Mouse (Mus musculus) stomach, embryonic 14.5 days (tissue): ENCODE measurements around the gene Sytl3. TPM values are rescaled to one million over a fixed set of nuclear protein-coding genes. Genes with fewer than 3 reads are reported as not detected.
"Not testable (repeated sequence)": the region's sequence is repeated elsewhere in the genome, so short reads cannot be mapped to it uniquely, and the experiment has no call there.

Experiments used
- ATAC-seq: fragments of 200-750 bp; cut with Nextera tagmentation; 2 replicates; pipeline ENCODE4 v1.8.0; 2017; ENCODE audit warnings: low read depth, moderate TSS enrichment; ENCODE audit not compliant: insufficient number of reproducible peaks, insufficient read depth, low FRiP score
- H3K27ac ChIP-seq: fragments of 300-500 bp; sonication (generic); 2 replicates; pipeline ENCODE4 v1.5.1; 2014; ENCODE audit warnings: mild to moderate bottlenecking, low read length, moderate library complexity, mixed read lengths
- H3K27me3 ChIP-seq: fragments of 300-500 bp; sonication (generic); 2 replicates; pipeline ENCODE4 v1.6.1; 2014; ENCODE audit warnings: low read length, control low read depth, mixed read lengths; ENCODE audit not compliant: control insufficient read depth, insufficient read depth
- H3K36me3 ChIP-seq: fragments of 300-500 bp; sonication (generic); 2 replicates; pipeline ENCODE4 v1.6.1; 2014; ENCODE audit warnings: mild to moderate bottlenecking, control low read depth, low read length, moderate library complexity, mixed read lengths; ENCODE audit not compliant: control insufficient read depth, insufficient read depth
- H3K4me1 ChIP-seq: fragments of 300-500 bp; sonication (generic); 2 replicates; pipeline ENCODE4 v1.6.1; 2014; ENCODE audit warnings: low read length, control low read depth, mixed read lengths; ENCODE audit not compliant: control insufficient read depth, insufficient read depth
- H3K4me2 ChIP-seq: fragments of 300-500 bp; sonication (generic); replicated peaks from 2 replicates; pipeline ENCODE4 v1.6.1; 2014; ENCODE audit warnings: low read depth, low read length, control low read depth
- H3K4me3 ChIP-seq: fragments of 300-500 bp; sonication (generic); 2 replicates; pipeline ENCODE4 v1.5.1; 2014; ENCODE audit warnings: low read depth, low read length, control low read depth
- H3K9ac ChIP-seq: fragments of 300-500 bp; sonication (generic); replicated peaks from 2 replicates; pipeline ENCODE4 v1.6.1; 2014; ENCODE audit warnings: low read depth, mild to moderate bottlenecking, control low read depth, low read length, moderate library complexity, mixed read lengths
- H3K9me3 ChIP-seq: fragments of 300-500 bp; sonication (generic); 2 replicates; pipeline ENCODE4 v1.6.1; 2016; ENCODE audit warnings: low read depth, low read length, control low read depth; ENCODE audit not compliant: control insufficient read depth
- WGBS: fragments of 180-500 bp; shearing (Covaris S2); extraction: QIAGEN DNeasy Blood & Tissue Kit; methylation state at CpG from one replicate; pipeline ENCODE4 v1.1.7; 2014; 5-methylcytosine and 5-hydroxymethylcytosine counted together
- polyA plus RNA-seq: library from polyadenylated mRNA; unstranded; fragments of >200 nt; fragmentation: Nextera tagmentation; extraction: Ambion mirVana; gene quantifications from 2 replicates; pipeline ENCODE4 v1.2.1, GENCODE M21; 2014

Gene Sytl3
- polyA plus RNA-seq, 1 experiment from 2014 or later: 0.90 TPM

DNA sequence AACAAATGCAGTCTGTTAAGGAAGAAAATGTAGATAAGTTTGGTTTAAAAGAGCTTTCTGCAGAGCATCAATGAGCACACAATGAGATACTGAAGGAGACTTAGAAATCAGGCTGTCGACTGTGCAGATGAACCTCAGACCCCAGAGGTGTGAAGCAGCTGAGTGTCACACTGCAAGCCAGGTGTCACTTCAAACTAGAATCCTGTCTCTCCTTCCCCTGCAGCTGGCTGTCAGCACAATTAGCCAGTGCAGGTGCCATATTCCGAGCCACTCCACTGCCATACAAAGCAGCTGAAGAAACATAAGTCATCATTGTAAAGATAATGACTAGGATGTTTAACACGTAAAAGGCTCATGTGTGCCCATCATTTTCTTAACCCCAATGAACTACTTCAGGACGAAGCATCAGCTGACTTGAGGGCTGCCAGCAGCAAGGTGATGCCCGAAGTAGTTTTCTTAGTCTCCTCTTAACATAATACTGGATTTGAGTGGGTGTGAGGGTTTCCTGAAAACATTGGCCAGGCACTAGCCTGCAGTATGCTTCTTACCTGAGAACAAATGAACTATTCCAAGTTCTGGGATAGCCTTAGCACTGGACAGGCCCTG lies 5.4 kb upstream of the Sytl3 start:
- H3K9ac ChIP-seq, H3K36me3 ChIP-seq, H3K4me1 ChIP-seq, ATAC-seq, H3K27ac ChIP-seq, H3K27me3 ChIP-seq, H3K4me2 ChIP-seq, H3K4me3 ChIP-seq, H3K9me3 ChIP-seq: not testable (repeated sequence)
- 80% methylated on average over 4 of the region's 5 CpGs for WGBS

DNA sequence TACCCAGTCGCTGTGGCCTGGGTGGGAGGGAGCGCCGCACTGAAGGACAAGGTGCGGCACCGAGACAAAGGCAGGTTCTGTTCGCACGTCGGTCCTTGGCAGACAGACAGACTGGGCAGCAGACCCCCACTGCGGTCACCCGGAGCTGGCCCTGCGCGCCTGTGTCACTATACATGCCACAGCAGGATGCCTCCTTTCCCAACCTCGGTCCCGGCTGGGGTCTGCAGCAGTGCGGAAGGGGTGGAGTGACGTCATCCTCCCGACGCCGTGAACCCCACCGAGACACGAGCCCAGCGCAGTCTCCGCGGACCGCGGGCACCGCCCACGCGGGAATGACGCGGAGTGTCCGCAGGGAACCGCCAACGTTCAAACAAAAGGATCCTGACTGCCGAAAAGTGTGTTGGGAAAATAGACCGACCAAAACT lies 3.8 kb upstream of the Sytl3 start:
- WGBS: under 1% methylated on average over 35 of the region's 36 CpGs
- not testable (repeated sequence) for H3K36me3 ChIP-seq, H3K4me1 ChIP-seq, H3K9me3 ChIP-seq, H3K27me3 ChIP-seq
- peak overlapping the region; percentile 33; the same call in 1 of the 2 replicates for H3K27ac ChIP-seq
- peak overlapping the region; percentile 33; the same call in 1 of the 2 replicates for H3K9ac ChIP-seq
- peak overlapping the region; percentile 29 for H3K4me2 ChIP-seq
- peak; percentile 81 for ATAC-seq
- peak overlapping the region; percentile 41 for H3K4me3 ChIP-seq

DNA sequence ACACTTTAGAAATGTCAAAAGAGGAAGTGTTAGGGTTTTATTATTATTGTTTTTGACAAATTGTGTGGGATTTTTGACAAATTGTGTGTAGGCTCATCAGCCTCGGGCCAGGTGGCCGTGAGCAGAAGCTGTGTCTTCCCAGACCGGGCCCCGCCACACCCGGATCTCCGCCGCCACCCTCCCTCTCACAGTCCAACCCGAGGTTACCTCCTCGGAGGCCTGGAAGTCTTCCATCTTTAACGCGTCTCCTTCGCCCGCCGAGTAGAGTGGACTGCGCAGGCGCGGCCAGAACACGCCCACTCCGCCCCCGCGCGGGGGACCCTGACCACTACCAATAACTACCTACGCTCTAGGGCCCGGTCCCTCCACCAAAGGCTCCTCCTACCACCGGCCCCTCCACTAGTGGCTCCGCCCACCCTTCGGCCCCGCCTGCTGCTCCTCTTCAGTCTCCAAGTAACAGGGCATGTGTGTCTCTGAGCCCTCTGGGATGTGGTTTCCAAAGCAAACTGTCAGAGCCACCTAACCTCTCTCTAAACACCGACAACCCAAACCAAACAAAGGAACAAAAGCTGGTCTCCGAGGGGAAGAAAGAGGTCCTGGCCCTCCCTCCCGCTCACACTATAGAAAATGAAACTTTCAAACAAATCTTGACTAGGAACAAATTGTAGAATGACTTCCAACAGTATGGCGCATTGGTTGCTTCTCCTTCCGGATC lies 3.2 kb upstream of the Sytl3 start, which contains the start of gene Dynlt1f:
Gene Dynlt1f, minus strand, starts transcription at position 334 of the 715 bp plus-strand sequence.
- H3K27me3 ChIP-seq, H3K4me1 ChIP-seq, H3K36me3 ChIP-seq, H3K9me3 ChIP-seq: not testable (repeated sequence)
- Histone ChIP-seq H3K4me3 (peak within 1 kb of the TSS; percentile 41), H3K27ac (peak within 1 kb of the TSS; percentile 33; the same call in 1 of the 2 replicates), H3K4me2 (peak within 1 kb of the TSS; percentile 29), H3K9ac (peak within 1 kb of the TSS; percentile 33; the same call in 1 of the 2 replicates)
- ATAC-seq: peak; percentile 94
- 3% methylated on average over 22 of the region's 33 CpGs for WGBS

DNA sequence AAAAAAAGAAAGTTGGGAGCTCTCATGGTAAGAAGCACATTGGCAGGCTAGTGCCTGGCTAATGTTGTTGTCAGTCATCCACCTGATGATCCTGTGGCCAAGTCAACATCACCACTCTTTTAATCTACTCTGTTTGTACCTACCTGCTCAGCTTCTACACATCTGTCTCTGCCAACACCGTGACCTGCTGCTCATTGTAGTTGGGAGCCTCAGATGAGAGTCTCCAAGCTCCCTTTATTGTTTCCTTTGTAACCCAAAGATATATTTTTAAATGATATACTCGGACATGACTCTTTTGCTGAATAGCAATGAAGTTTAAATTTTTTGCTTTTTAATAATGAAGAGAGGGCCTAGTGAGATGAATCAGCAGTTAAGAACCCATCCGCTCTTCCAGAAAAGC lies 2.4 kb upstream of the Sytl3 start:
- not testable (repeated sequence) for H3K4me3 ChIP-seq, H3K27ac ChIP-seq, H3K4me2 ChIP-seq, H3K27me3 ChIP-seq, ATAC-seq, H3K9me3 ChIP-seq, H3K36me3 ChIP-seq, H3K4me1 ChIP-seq, H3K9ac ChIP-seq
- whole genome bisulfite sequencing: 93% methylated on average over 1 of the region's 3 CpGs

DNA sequence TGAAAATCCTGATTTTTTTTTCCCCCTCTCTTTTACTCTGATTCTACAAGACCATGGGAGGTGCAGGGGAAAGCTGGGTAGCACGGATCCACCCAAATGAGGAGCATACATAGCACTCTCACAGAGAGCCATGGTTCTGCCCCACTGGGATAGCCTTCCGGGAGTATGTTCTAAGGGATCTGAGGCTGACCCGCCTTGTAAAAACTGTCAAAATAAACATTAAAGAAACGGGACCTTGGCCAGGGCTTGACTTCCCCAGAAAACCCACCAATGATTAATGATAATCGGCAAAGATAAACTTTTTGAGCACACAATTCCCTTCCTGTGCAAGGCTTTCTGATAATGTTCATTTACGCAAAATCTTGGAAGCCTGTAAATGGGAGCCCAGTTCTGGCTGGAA lies 1.7 kb downstream of the Sytl3 start:
- ATAC-seq, H3K4me1 ChIP-seq, H3K4me2 ChIP-seq, H3K9ac ChIP-seq, H3K36me3 ChIP-seq, H3K27ac ChIP-seq, H3K27me3 ChIP-seq, H3K4me3 ChIP-seq, H3K9me3 ChIP-seq: not testable (repeated sequence)
- 17% methylated on average over 6 of the region's 6 CpGs for WGBS

DNA sequence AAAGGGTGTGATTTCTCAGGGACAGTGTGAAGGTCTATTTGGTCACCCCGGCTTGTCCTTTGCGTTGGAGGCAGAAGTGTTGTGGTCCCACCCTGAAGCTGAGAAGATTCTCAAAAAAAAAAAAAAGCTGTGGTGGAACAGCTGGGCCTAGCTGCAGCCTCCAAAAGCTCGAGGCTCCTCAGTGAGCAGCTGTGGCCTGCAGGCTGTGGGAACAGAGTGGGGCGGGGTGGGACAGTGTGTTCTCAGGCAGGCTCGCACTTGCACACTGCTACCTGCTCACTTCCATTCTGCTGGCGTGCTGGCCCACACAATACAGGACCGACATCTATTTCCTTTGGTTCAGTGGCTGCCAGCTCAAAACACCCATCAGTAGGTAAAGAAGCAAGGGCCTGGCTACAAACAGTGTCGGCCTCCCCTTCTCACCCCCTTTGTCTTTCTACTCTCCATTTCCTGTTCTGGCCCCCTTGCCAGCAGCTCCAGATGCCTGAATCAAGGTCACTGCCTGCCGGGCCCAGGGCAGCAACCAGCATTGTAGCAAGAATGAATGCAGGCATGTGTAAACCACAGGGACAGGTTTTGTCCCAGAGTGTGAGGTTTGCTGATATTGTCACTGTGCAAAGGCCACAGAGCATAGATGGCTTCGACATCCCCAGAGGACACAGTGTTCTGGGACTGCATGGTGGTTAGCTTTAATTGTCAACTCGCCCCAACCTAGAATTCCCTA lies 2.4 kb downstream of the Sytl3 start:
- peak; percentile 78; the same call in 1 of the 2 replicates for ATAC-seq
- not testable (repeated sequence) for H3K27me3 ChIP-seq, H3K9ac ChIP-seq, H3K4me3 ChIP-seq, H3K36me3 ChIP-seq, H3K9me3 ChIP-seq, H3K4me2 ChIP-seq, H3K27ac ChIP-seq, H3K4me1 ChIP-seq
- 16% methylated on average over 7 of the region's 11 CpGs for WGBS

DNA sequence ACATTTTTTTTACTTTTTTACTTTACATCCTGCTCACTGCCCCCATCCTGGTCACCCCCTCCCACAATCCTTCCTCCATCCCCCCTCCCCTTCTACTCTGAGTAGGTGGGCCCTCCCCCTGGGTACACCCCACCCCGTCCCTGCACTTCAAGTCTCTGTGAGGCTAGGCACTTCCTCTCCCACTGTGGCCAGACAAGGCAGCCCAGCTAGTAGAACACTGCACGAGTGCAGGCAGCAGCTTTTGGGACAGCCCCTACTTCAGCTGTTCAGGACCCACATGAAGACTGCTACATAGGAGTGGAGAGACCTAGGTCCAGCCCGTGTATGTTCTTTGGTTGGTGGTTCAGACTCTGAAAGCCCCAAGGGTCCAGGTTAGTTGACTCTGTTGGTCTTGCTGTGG lies 3.9 kb downstream of the Sytl3 start:
- H3K4me2 ChIP-seq, H3K27me3 ChIP-seq, H3K36me3 ChIP-seq, H3K27ac ChIP-seq, H3K9me3 ChIP-seq, H3K9ac ChIP-seq, ATAC-seq, H3K4me1 ChIP-seq, H3K4me3 ChIP-seq: not testable (repeated sequence)
- WGBS: 61% methylated on average over 3 of the region's 3 CpGs

DNA sequence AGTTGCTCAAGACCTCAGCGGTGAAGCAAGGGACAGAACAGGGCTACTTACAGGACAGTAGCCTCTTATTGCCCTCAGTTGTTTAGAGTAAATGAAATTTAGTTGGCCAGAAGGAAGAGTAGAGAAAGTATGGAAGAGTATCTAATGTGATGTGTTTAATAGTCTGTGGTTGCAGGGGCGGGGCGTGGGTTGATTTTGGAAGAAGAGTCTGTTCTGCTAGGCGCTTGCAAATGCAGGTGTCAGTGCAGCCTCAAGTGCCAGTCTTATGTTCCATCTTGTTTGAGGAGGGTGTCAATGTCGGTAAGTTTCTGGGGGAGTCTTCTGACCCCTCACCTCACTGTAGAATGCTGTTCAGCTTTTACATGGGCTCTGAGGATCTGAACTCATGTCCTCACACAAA lies 6.5 kb downstream of the Sytl3 start:
- not testable (repeated sequence) for H3K4me2 ChIP-seq, H3K27ac ChIP-seq, ATAC-seq, H3K36me3 ChIP-seq, H3K4me3 ChIP-seq, H3K9me3 ChIP-seq, H3K4me1 ChIP-seq, H3K9ac ChIP-seq, H3K27me3 ChIP-seq
- WGBS: 92% methylated on average over 4 of the region's 5 CpGs
